21 mouse cellular contexts compared by ENCODE assay signal in genomic region chr9:14396096-14396495, GRCm38 (mm10). TPM values are rescaled to one million over a fixed set of nuclear protein-coding genes. Genes with fewer than 3 reads are reported as not detected.
DNase-seq lines count a peak whose midpoint lies in the region; ATAC-seq and TF ChIP-seq lines count a peak whose summit lies in the region.
"Had no signal": no experiment of that assay in that cellular context is flagged by ENCODE, and none has a peak within 500 bp of the region (broad histone marks: within the 10 kb centered on the region; RNA-seq: fewer than 3 reads in every experiment).

No protein-coding gene starts in this region.

- peaks cover 11% of the 10 kb centered on the region; the same call in 1 of the 2 replicates for H3K4me1 ChIP-seq in liver, adult 2 months (ENCODE audit: control insufficient read depth, insufficient read depth, low read length)
- H3K4me1 ChIP-seq in forebrain, embryonic 16.5 days (replicated peaks; ENCODE audit: control insufficient read depth, insufficient read depth, low read length): no peaks in the 10 kb centered on the region
- H3K4me1 ChIP-seq in midbrain, embryonic 13.5 days (replicated peaks): no peaks in the 10 kb centered on the region
- H3K4me1 ChIP-seq: embryonic facial prominence, embryonic 10.5 days; forebrain, embryonic 10.5 days; heart, embryonic 10.5 days; hindbrain, embryonic 12.5 days had no signal

- no peaks in the 10 kb centered on the region for H3K9me3 ChIP-seq in forebrain, embryonic 16.5 days (ENCODE audit: control insufficient read depth, low read length)
- no peaks in the 10 kb centered on the region for H3K9me3 ChIP-seq in midbrain, embryonic 13.5 days
- H3K9me3 ChIP-seq: embryonic facial prominence, embryonic 10.5 days; forebrain, embryonic 10.5 days; heart, embryonic 10.5 days; hindbrain, embryonic 12.5 days had no signal

- no peak overlapping the region for H3K4me3 ChIP-seq in liver, adult 2 months (ENCODE audit: insufficient read depth, low read depth, low read length)
- no peak overlapping the region for H3K4me3 ChIP-seq in forebrain, embryonic 16.5 days (replicated peaks; ENCODE audit: low read length)
- H3K4me3 ChIP-seq in midbrain, embryonic 13.5 days (replicated peaks): no peak overlapping the region
- H3K4me3 ChIP-seq: embryonic facial prominence, embryonic 10.5 days; forebrain, embryonic 10.5 days; heart, embryonic 10.5 days; hindbrain, embryonic 12.5 days had no signal

- H3K9ac ChIP-seq in liver, adult 2 months (ENCODE audit: low read depth, low read length): no peak overlapping the region
- no peak overlapping the region for H3K9ac ChIP-seq in forebrain, embryonic 16.5 days (replicated peaks; ENCODE audit: low read depth, low read length)
- H3K9ac ChIP-seq in midbrain, embryonic 13.5 days (replicated peaks): no peak overlapping the region
- H3K9ac ChIP-seq: hindbrain, embryonic 12.5 days had no signal

- no peaks in the 10 kb centered on the region for H3K27me3 ChIP-seq in liver, adult 2 months (ENCODE audit: control insufficient read depth, insufficient read depth, low read length)
- no peaks in the 10 kb centered on the region for H3K27me3 ChIP-seq in forebrain, embryonic 16.5 days (replicated peaks; ENCODE audit: control insufficient read depth, insufficient read depth, low read length)
- no peaks in the 10 kb centered on the region for H3K27me3 ChIP-seq in midbrain, embryonic 13.5 days
- H3K27me3 ChIP-seq: hindbrain, embryonic 12.5 days had no signal

- 13% methylated on average over 2 of the region's 2 CpGs for WGBS in liver, adult 2 months
- WGBS in forebrain, embryonic 16.5 days: 85% methylated on average over 2 of the region's 2 CpGs
- 84% methylated on average over 2 of the region's 2 CpGs for WGBS in midbrain, embryonic 13.5 days

- no peak for TF ChIP-seq CTCF in liver, adult 2 months (IDR thresholded peaks at IDR 0.05; ENCODE audit: low read depth, low read length)

- DNase-seq in adrenal gland, adult 2 months: peak; percentile 30
- no peak for DNase-seq in adrenal gland, postnatal 4 days (ENCODE audit: low spot score in 2 of 2)
- peak; percentile 99 for DNase-seq in liver, adult 2 months (ENCODE audit: extremely low read depth, low read depth, low spot score)
- no peak for DNase-seq in liver
- DNase-seq in 3T3-L1 (ENCODE audit: low read depth, low spot score): peak; percentile 23
- DNase-seq in adipocyte (ENCODE audit: low spot score): peak; percentile 64
- DNase-seq: cerebellum, adult 2 months; cerebellum, postnatal 10 days; gastrocnemius, postnatal 10 days; heart, adult 18-20 months; heart, postnatal 10 days; heart, postnatal 4 days had no signal

- H3K36me3 ChIP-seq in liver, adult 2 months (ENCODE audit: control insufficient read depth, insufficient read depth, low read length): no peaks in the 10 kb centered on the region
- H3K36me3 ChIP-seq in forebrain, embryonic 16.5 days (ENCODE audit: control insufficient read depth, insufficient read depth): no peaks in the 10 kb centered on the region
- H3K36me3 ChIP-seq in midbrain, embryonic 13.5 days: no peaks in the 10 kb centered on the region
- H3K36me3 ChIP-seq: embryonic facial prominence, embryonic 10.5 days; forebrain, embryonic 10.5 days; heart, embryonic 10.5 days; hindbrain, embryonic 12.5 days had no signal

- no peak for ATAC-seq in forebrain, embryonic 16.5 days
- no peak for ATAC-seq in midbrain, embryonic 13.5 days
- ATAC-seq: forebrain, embryonic 14.5 days; hindbrain, embryonic 16.5 days; inflammation-experienced regulatory T-cells, adult 6 months had no signal

- H3K27ac ChIP-seq in liver, adult 2 months (replicated peaks; ENCODE audit: insufficient read depth, low read depth, low read length): no peak overlapping the region
- H3K27ac ChIP-seq in forebrain, embryonic 16.5 days (ENCODE audit: low read length): no peak overlapping the region
- no peak overlapping the region for H3K27ac ChIP-seq in midbrain, embryonic 13.5 days
- H3K27ac ChIP-seq: embryonic facial prominence, embryonic 10.5 days; forebrain, embryonic 10.5 days; heart, embryonic 10.5 days; hindbrain, embryonic 12.5 days had no signal

- no peak overlapping the region for H3K4me2 ChIP-seq in forebrain, embryonic 16.5 days (ENCODE audit: low read length)
- no peak overlapping the region for H3K4me2 ChIP-seq in midbrain, embryonic 13.5 days (replicated peaks)
- H3K4me2 ChIP-seq: hindbrain, embryonic 12.5 days had no signal

- TF ChIP-seq POLR2A in liver, adult 2 months (IDR thresholded peaks at IDR 0.05; ENCODE audit: extremely low read depth, insufficient read depth, low read length): no peak

- no peaks in the 10 kb centered on the region for H3K79me2 ChIP-seq in liver, adult 2 months (ENCODE audit: control insufficient read depth, insufficient read depth, low read length)

RNA-seq across cellular contexts. Expression of gene Endod1, which starts 14.8 kb away (rescaled TPM):
- 10 to 100 TPM; 15.0 to 18.9 TPM for total RNA-seq in adrenal gland, adult 2 months (2021)
- polyA plus RNA-seq in adrenal gland, adult 2 months (2012; rRNA removed): 29.0 and 32.5 TPM in 2 replicates
- total RNA-seq in adrenal gland, postnatal 4 days (2021): 10 to 100 TPM; 18.2 to 24.0 TPM
- total RNA-seq in liver, adult 2 months (2014; rRNA removed): 2.9 and 3.2 TPM in 2 replicates
- 3.6 and 4.5 TPM in 2 replicates for polyA plus RNA-seq in liver, adult 2 months (2012; rRNA removed)
- polyA plus RNA-seq in forebrain, embryonic 16.5 days (2015; fragmentation: Nextera tagmentation; extraction: Ambion mirVana): 9.3 and 12.6 TPM in 2 replicates
- polyA plus RNA-seq in midbrain, embryonic 13.5 days (2015; fragmentation: Nextera tagmentation; extraction: Ambion mirVana): 9.0 and 11.1 TPM in 2 replicates

Comparison
In these comparisons a context has a peak if more than half of its experiments do, and no peak if none do; other contexts are left out.
1. DNase-seq: peak in adrenal gland, adult 2 months (single experiment), liver, adult 2 months (single experiment), 3T3-L1 (single experiment) and adipocyte (single experiment); none in adrenal gland, postnatal 4 days (0 of 2) and liver (single experiment).